Mouse (Mus musculus) liver, embryonic 16.5 days (tissue): Measurements from ENCODE around the gene Trio. TPM values are rescaled to one million over a fixed set of nuclear protein-coding genes. Genes with fewer than 3 reads are reported as not detected.

ENCODE experiments used
- ATAC-seq: fragments of 200-750 bp; cut with Nextera tagmentation; 2 replicates; pipeline ENCODE4 v1.8.0; 2017; ENCODE audit warnings: low read depth, mild to moderate bottlenecking, moderate number of reproducible peaks, moderate library complexity
- H3K27ac ChIP-seq: fragments of 300-500 bp; sonication (generic); 2 replicates; pipeline ENCODE4 v1.5.1; 2014; ENCODE audit warnings: mild to moderate bottlenecking, low read length
- H3K27me3 ChIP-seq: fragments of 300-500 bp; sonication (generic); 2 replicates; pipeline ENCODE4 v1.6.1; 2014; ENCODE audit warnings: low read depth, low read length, mixed read lengths; ENCODE audit not compliant: control insufficient read depth, insufficient read depth
- H3K36me3 ChIP-seq: fragments of 300-500 bp; sonication (generic); 2 replicates; pipeline ENCODE4 v1.6.1; 2014; ENCODE audit warnings: mild to moderate bottlenecking; ENCODE audit not compliant: control insufficient read depth, insufficient read depth
- H3K4me1 ChIP-seq: fragments of 300-500 bp; sonication (generic); 2 replicates; pipeline ENCODE4 v1.6.1; 2014; ENCODE audit warnings: low read depth, low read length, mixed read lengths; ENCODE audit not compliant: control insufficient read depth
- H3K4me2 ChIP-seq: fragments of 300-500 bp; sonication (generic); 2 replicates; pipeline ENCODE4 v1.6.1; 2014; ENCODE audit warnings: low read depth, low read length, mixed read lengths
- H3K4me3 ChIP-seq: fragments of 300-500 bp; sonication (generic); 2 replicates; pipeline ENCODE4 v1.5.1; 2014; ENCODE audit warnings: low read depth, mild to moderate bottlenecking, low read length
- H3K9ac ChIP-seq: fragments of 300-500 bp; sonication (generic); 2 replicates; pipeline ENCODE4 v1.6.1; 2014; ENCODE audit warnings: low read depth, low read length
- H3K9me3 ChIP-seq: fragments of 300-500 bp; sonication (generic); replicated peaks from 2 replicates; pipeline ENCODE4 v1.6.1; 2016; ENCODE audit warnings: low read length; ENCODE audit not compliant: control insufficient read depth
- WGBS: fragments of 180-500 bp; shearing (Covaris S2); extraction: QIAGEN DNeasy Blood & Tissue Kit; methylation state at CpG from one replicate; pipeline ENCODE4 v1.1.7; 2014; ENCODE audit not compliant: insufficient replicate concordance; 5-methylcytosine and 5-hydroxymethylcytosine counted together
- polyA plus RNA-seq: library from polyadenylated mRNA; unstranded; fragments of >200 nt; fragmentation: Nextera tagmentation; extraction: Ambion mirVana; gene quantifications from 2 replicates; pipeline ENCODE4 v1.2.1, GENCODE M21; 2015

The Trio gene
- polyA plus RNA-seq, 1 experiment from 2014 or later: 3.2 TPM

DNA sequence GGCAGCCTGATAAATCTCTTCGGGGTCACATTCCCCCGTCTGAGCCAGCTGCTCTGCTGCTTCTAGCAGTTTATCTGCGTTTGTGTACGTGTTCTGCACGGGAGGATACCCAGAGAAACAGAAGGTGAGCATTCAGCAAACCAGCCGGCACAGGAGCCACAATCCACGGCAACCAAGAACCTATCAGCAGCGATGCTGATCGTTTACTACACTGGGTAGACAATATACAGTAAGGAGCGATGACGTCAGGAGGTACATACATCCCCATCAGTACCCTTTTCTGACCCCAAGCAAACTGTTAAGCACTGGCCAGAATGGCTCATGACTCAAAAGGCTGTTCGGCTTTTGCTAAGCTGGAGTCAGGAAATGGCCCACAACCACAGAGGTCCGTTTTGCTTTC, 154.4 kb downstream of the Trio start:
- H3K9me3 ChIP-seq: no peaks in the 10 kb centered on the region
- H3K4me2 ChIP-seq: peak overlapping the region; percentile 41
- peak; percentile 31; the same call in 1 of the 2 replicates for ATAC-seq
- WGBS: 23% methylated on average over 13 of the region's 13 CpGs
- no peak overlapping the region for H3K9ac ChIP-seq
- H3K27ac ChIP-seq: peak overlapping the region; percentile 56; the same call in 1 of the 2 replicates
- no peaks in the 10 kb centered on the region for H3K27me3 ChIP-seq
- peak overlapping the region; percentile 28 for H3K4me3 ChIP-seq
- peaks cover 10% of the 10 kb centered on the region; the same call in 1 of the 2 replicates for H3K4me1 ChIP-seq
- H3K36me3 ChIP-seq: no peaks in the 10 kb centered on the region

DNA sequence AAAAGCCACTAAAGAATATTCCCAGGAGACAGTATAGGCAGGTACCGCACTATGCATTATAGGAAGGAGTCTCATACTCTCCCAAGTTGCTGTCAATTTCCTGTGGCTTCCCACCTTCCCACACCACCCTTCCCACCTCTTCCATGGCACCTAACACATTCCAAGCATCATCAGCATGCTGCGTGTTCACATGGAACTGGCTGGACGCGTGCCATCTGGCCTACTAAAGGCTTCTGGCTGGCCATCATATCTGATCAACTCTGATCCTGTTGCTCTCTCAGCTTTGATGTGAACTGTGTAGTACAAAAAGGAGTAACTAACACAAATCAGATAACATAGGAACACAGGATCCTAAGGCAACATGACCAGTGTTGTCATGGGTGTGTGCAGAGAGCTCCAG, 156.6 kb downstream of the Trio start:
- Histone ChIP-seq H3K9me3 (no peaks in the 10 kb centered on the region), H3K27me3 (no peaks in the 10 kb centered on the region), H3K9ac (no peak overlapping the region), H3K4me3 (no peak overlapping the region), H3K4me2 (no peak overlapping the region), H3K4me1 (peaks cover 10% of the 10 kb centered on the region; the same call in 1 of the 2 replicates), H3K36me3 (no peaks in the 10 kb centered on the region), H3K27ac (no peak overlapping the region)
- no peak for ATAC-seq
- WGBS: 78% methylated on average over 4 of the region's 4 CpGs

DNA sequence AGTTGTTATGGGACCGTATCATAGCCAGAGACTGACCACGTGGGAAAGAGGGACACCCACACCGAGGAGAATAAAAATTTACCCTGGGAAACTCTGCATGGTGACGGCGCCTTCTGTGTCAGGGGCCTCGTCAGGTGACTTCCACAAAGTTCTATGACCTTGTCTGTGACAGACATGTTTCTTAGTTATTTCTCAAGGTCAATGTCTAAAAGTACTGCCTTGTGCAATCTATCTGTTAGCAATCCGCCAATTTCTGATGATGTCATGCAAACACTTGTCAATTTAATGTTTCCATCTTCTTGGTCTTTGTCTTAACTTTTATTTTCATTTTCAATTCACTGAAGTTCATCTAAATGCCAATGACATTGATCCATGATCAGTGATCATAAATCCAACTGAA, 157.8 kb downstream of the Trio start:
- Histone ChIP-seq H3K27ac (no peak overlapping the region), H3K4me1 (peaks cover 10% of the 10 kb centered on the region; the same call in 1 of the 2 replicates), H3K9me3 (no peaks in the 10 kb centered on the region), H3K36me3 (no peaks in the 10 kb centered on the region), H3K9ac (no peak overlapping the region), H3K4me3 (no peak overlapping the region), H3K4me2 (no peak overlapping the region), H3K27me3 (no peaks in the 10 kb centered on the region)
- no peak for ATAC-seq
- WGBS: 73% methylated on average over 7 of the region's 7 CpGs

DNA sequence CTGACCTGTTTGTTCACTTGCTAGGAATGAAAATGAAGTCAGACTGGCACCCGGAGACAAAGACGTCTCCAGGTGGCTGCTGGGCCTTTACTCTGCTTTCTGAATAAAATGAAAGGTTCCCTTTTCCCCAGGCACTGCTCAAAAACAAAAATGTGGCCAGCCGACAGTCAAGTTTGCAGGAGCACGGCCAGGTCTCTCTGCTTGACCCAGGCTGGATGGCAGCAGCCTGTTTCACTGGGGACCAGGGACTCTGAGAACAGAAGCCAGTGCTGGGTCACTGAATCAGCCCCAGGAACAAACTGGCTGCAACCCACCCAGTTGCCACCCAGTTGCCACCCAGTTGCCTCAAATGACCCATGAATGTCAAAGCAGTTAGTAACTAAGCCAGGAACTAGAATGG, 159.2 kb downstream of the Trio start:
- ATAC-seq: no peak
- Histone ChIP-seq H3K36me3 (no peaks in the 10 kb centered on the region), H3K27ac (no peak overlapping the region), H3K4me1 (peaks cover 3% of the 10 kb centered on the region; the same call in 1 of the 2 replicates), H3K4me3 (no peak overlapping the region), H3K9me3 (no peaks in the 10 kb centered on the region), H3K4me2 (no peak overlapping the region), H3K9ac (no peak overlapping the region), H3K27me3 (no peaks in the 10 kb centered on the region)
- WGBS: 77% methylated on average over 4 of the region's 4 CpGs

DNA sequence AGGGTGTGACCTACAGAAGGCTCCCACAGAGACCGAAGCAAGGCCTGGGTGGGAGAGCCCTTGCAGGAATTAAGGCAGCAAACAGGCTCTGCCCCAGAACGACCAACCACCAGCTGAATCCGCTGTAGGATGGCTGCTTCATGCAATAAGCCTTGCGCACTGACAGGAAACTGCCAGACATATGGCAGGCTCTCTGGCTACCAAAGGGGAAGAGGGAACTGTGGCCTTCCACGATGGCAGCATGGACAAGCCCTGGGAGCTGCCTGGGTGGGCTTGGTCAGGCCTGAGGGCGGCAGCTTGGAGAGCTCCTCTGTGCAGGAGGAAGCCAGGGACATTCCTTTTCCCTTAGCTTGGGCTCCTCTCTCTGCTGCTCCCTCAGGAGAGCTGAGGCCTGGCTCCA, 159.6 kb downstream of the Trio start:
- Histone ChIP-seq H3K36me3 (no peaks in the 10 kb centered on the region), H3K9ac (no peak overlapping the region), H3K9me3 (no peaks in the 10 kb centered on the region), H3K27me3 (no peaks in the 10 kb centered on the region), H3K27ac (no peak overlapping the region), H3K4me2 (no peak overlapping the region), H3K4me1 (no peaks in the 10 kb centered on the region; the same call in 1 of the 2 replicates), H3K4me3 (no peak overlapping the region)
- no peak for ATAC-seq
- 55% methylated on average over 6 of the region's 6 CpGs for WGBS

DNA sequence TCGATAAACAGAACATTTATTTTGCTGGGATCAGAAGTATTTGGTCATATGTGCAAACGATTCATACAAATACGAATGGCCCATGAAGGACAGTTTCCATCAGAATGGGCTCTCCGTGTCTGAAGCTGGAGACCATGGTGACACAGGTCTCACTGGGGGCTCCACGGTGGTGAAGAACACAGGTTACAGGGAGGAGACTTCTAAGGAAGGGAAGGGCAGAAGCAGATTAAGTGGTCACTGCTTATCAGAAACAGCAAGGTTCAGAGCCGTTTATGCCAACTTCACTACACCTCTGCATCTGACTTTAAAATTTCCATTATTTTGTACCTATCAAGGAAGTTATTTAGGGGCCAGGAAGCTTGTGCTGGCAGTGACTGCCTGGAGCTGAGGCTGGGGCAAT, 161.3 kb downstream of the Trio start:
- H3K36me3 ChIP-seq: no peaks in the 10 kb centered on the region
- H3K27me3 ChIP-seq: no peaks in the 10 kb centered on the region
- no peak overlapping the region for H3K4me2 ChIP-seq
- H3K27ac ChIP-seq: no peak overlapping the region
- H3K4me1 ChIP-seq: no peaks in the 10 kb centered on the region; the same call in 1 of the 2 replicates
- H3K9me3 ChIP-seq: no peaks in the 10 kb centered on the region
- 0 out of 2 replicates have a peak, but pooled peaks have one; percentile 45 for ATAC-seq
- WGBS: 46% methylated on average over 6 of the region's 6 CpGs
- H3K9ac ChIP-seq: no peak overlapping the region
- H3K4me3 ChIP-seq: no peak overlapping the region

DNA sequence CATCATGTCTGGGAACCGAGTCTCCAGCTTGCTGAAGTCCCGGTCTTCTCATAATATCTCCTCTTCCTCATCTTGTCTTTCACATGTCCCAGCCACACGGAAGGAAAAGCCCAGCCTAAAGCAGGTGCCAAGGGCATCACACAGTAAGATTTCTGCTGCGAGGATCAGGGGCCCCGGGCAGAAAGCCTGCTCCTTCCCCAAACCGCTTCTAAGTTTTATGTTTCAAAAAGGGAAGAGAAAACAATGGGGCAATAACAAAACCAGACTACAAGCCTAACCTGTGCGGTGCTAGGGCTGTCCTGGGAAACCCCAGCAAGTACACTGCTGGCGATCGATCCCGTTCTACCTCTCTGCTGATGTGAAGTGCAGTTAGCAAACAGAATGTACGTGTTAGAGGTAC, 162.7 kb downstream of the Trio start:
- WGBS: 65% methylated on average over 11 of the region's 11 CpGs
- Histone ChIP-seq H3K4me2 (no peak overlapping the region), H3K27ac (no peak overlapping the region), H3K27me3 (no peaks in the 10 kb centered on the region), H3K4me1 (no peaks in the 10 kb centered on the region; the same call in 1 of the 2 replicates), H3K36me3 (no peaks in the 10 kb centered on the region), H3K4me3 (no peak overlapping the region), H3K9me3 (no peaks in the 10 kb centered on the region), H3K9ac (no peak overlapping the region)
- ATAC-seq: no peak

DNA sequence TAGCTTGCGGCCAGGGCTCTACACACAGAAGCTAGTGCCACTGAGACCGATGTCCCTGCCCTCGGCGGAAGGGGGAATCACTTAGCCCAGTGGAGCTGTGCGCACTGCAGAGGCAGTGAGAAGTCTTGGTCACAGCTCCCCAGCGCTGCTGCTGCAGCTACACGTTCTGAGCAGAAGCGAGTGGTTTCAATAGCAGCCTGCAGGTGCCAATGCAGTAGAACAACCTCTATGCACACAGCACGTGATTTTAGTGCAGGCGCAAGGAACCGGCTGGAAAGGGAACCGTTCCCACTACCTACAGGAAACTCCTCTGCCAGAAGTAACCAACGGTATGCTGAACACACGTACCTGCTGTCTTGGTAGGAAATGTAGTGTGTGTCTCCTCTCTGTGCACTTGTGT, 165.2 kb downstream of the Trio start:
- H3K36me3 ChIP-seq: no peaks in the 10 kb centered on the region
- H3K4me2 ChIP-seq: no peak overlapping the region
- H3K27ac ChIP-seq: no peak overlapping the region
- H3K4me1 ChIP-seq: peaks cover 2% of the 10 kb centered on the region
- H3K27me3 ChIP-seq: no peaks in the 10 kb centered on the region
- no peak for ATAC-seq
- no peak overlapping the region for H3K9ac ChIP-seq
- H3K9me3 ChIP-seq: no peaks in the 10 kb centered on the region
- no peak overlapping the region for H3K4me3 ChIP-seq
- 81% methylated on average over 14 of the region's 14 CpGs for WGBS

DNA sequence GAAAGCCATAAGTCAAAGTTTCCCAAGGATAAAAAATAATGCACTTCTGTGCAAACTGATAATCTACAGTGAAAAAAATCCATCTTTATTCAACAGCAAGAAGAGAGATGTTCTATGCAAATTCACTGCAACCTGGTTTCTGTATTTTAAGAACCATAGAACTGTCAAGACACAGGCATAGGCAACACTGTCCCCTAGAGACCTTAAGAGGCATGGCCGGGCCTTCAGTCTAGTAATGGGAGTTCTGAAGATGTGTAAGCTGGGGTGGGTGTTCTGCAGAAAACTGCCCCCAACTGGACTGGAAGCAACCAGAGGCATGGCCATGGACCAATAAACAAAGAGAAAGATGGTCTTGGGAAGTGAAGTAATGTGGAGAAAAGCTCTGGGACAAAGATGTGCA, 166.1 kb downstream of the Trio start:
- no peak for ATAC-seq
- Histone ChIP-seq H3K27me3 (no peaks in the 10 kb centered on the region), H3K4me3 (no peak overlapping the region), H3K9ac (no peak overlapping the region), H3K36me3 (no peaks in the 10 kb centered on the region), H3K4me2 (no peak overlapping the region), H3K9me3 (no peaks in the 10 kb centered on the region), H3K27ac (no peak overlapping the region), H3K4me1 (peaks cover 2% of the 10 kb centered on the region)
- 58% methylated on average over 1 of the region's 1 CpGs for WGBS
